Mouse (Mus musculus): ENCODE results near the gene Lrrc75b.

GRCm38 (mm10) chr10:75592585-75592984 is 32.5 kb upstream of the Lrrc75b start:
- TF ChIP-seq POLR2A (IDR thresholded peaks at IDR 0.05; ENCODE audit: low read depth, low read length) (no peak), CTCF (conservative IDR thresholded peaks at IDR 0.05; ENCODE audit: insufficient read depth, insufficient read length, low read depth, low read length) (no peak)

All from kidney, adult 2 months (tissue).